Mouse (Mus musculus) testis, adult 2 months (tissue): Measurements from ENCODE around the gene Rnf151. TPM values are rescaled to one million over a fixed set of nuclear protein-coding genes. Genes with fewer than 3 reads are reported as not detected.

Experiments used
- H3K27ac ChIP-seq: fragments of 200-500 bp; 2 replicates; pipeline ENCODE4 v1.5.1; 2012; ENCODE audit warnings: low read depth, low read length; ENCODE audit not compliant: control insufficient read depth, insufficient read depth
- H3K27me3 ChIP-seq: fragments of 200-500 bp; 2 replicates; pipeline ENCODE4 v1.6.1; 2012; ENCODE audit warnings: mild to moderate bottlenecking, low read length, moderate library complexity; ENCODE audit not compliant: control insufficient read depth, insufficient read depth
- H3K36me3 ChIP-seq: fragments of 200-500 bp; 2 replicates; pipeline ENCODE4 v1.6.1; 2012; ENCODE audit warnings: mild to moderate bottlenecking, low read length; ENCODE audit not compliant: control insufficient read depth, insufficient read depth
- H3K4me1 ChIP-seq: fragments of 200-500 bp; 2 replicates; pipeline ENCODE4 v1.6.1; 2012; ENCODE audit warnings: low read length; ENCODE audit not compliant: control insufficient read depth, insufficient read depth
- H3K4me3 ChIP-seq: fragments of 200-500 bp; 2 replicates; pipeline ENCODE4 v1.5.1; 2012; ENCODE audit warnings: low read depth, mild to moderate bottlenecking, low read length, moderate library complexity, mixed read lengths; ENCODE audit not compliant: control insufficient read depth
- CTCF ChIP-seq: fragments of 200-500 bp; IDR thresholded peaks from 2 replicates; pipeline ENCODE4 v1.5.1; 2012; ENCODE audit warnings: low read depth, mild to moderate bottlenecking, inconsistent platforms, low read length, moderate library complexity; ENCODE audit not compliant: control insufficient read depth, insufficient read depth, insufficient replicate concordance
- POLR2A ChIP-seq: fragments of 200-500 bp; IDR thresholded peaks from 2 replicates; pipeline ENCODE4 v1.6.1; 2012; ENCODE audit warnings: low read depth, mild to moderate bottlenecking, inconsistent platforms, low read length, moderate library complexity; ENCODE audit not compliant: control insufficient read depth
- polyA plus RNA-seq: library from polyadenylated mRNA; depleted of rRNA; stranded (reverse); fragments of >200 nt; gene quantifications from 2 replicates; pipeline ENCODE4 v1.2.3, GENCODE M21; 2012

The Rnf151 gene
- polyA plus RNA-seq, 1 experiment: 1,124 TPM

GRCm38 (mm10) chr17:24715556-24715955, 2.3 kb downstream of the Rnf151 start:
- peak overlapping the region; percentile 96 for H3K4me3 ChIP-seq
- no peak overlapping the region for H3K27ac ChIP-seq
- no peak for TF ChIP-seq POLR2A
- no peak for TF ChIP-seq CTCF
- H3K27me3 ChIP-seq: no peaks in the 10 kb centered on the region
- no peaks in the 10 kb centered on the region; the same call in 1 of the 2 replicates for H3K36me3 ChIP-seq
- no peaks in the 10 kb centered on the region for H3K4me1 ChIP-seq

GRCm38 (mm10) chr17:24708646-24709045, 9.2 kb downstream of the Rnf151 start:
- no peak for TF ChIP-seq POLR2A
- TF ChIP-seq CTCF: no peak
- Histone ChIP-seq H3K27me3 (no peaks in the 10 kb centered on the region), H3K4me1 (peaks cover 3% of the 10 kb centered on the region), H3K27ac (no peak overlapping the region), H3K36me3 (no peaks in the 10 kb centered on the region; the same call in 1 of the 2 replicates), H3K4me3 (no peak overlapping the region)

GRCm38 (mm10) chr17:24707801-24708425, 9.9 kb downstream of the Rnf151 start:
- Histone ChIP-seq H3K36me3 (no peaks in the 10 kb centered on the region; the same call in 1 of the 2 replicates), H3K4me1 (peaks cover 3% of the 10 kb centered on the region), H3K4me3 (peak overlapping the region; percentile 91), H3K27me3 (no peaks in the 10 kb centered on the region), H3K27ac (peak overlapping the region; percentile 63)
- no peak for TF ChIP-seq POLR2A

- Histone ChIP-seq H3K27me3 (no peaks in the 10 kb centered on the region), H3K4me1 (peaks cover 3% of the 10 kb centered on the region), H3K36me3 (no peaks in the 10 kb centered on the region; the same call in 1 of the 2 replicates), H3K27ac (peak within 1 kb of the TSS; percentile 87), H3K4me3 (peak within 1 kb of the TSS; percentile 91)
- TF ChIP-seq CTCF (0 out of 2 replicates have a peak, but pooled peaks have one; percentile 24), POLR2A (peak; percentile 94)
These were observed 10.7 kb downstream of the Rnf151 start, which contains the start of gene Tbl3 for GRCm38 (mm10) chr17:24706982-24707800. Tbl3 (minus strand) TSS chr17:24707660.

- TF ChIP-seq CTCF (no peak), POLR2A (no peak)
These were observed 12.0 kb downstream of the Rnf151 start for GRCm38 (mm10) chr17:24705821-24706220.

GRCm38 (mm10) chr17:24701251-24701650, 16.6 kb downstream of the Rnf151 start:
- no peaks in the 10 kb centered on the region; the same call in 1 of the 2 replicates for H3K36me3 ChIP-seq
- H3K27me3 ChIP-seq: no peaks in the 10 kb centered on the region
- H3K4me3 ChIP-seq: no peak overlapping the region
- no peak overlapping the region for H3K27ac ChIP-seq
- peaks cover 2% of the 10 kb centered on the region; the same call in 1 of the 2 replicates for H3K4me1 ChIP-seq
- TF ChIP-seq POLR2A (no peak), CTCF (no peak)

More at GRCm38 (mm10) chr17:24705821-24706220, 12.0 kb downstream of the Rnf151 start:
- Histone ChIP-seq H3K27ac (no peak overlapping the region), H3K4me1 (peaks cover 3% of the 10 kb centered on the region), H3K4me3 (no peak overlapping the region), H3K27me3 (no peaks in the 10 kb centered on the region), H3K36me3 (no peaks in the 10 kb centered on the region; the same call in 1 of the 2 replicates)

GRCm38 (mm10) chr17:24699473-24699872, 18.4 kb downstream of the Rnf151 start:
- TF ChIP-seq CTCF (no peak), POLR2A (no peak; the same call in 1 of the 2 replicates)
- no peak overlapping the region for H3K27ac ChIP-seq
- no peaks in the 10 kb centered on the region; the same call in 1 of the 2 replicates for H3K36me3 ChIP-seq
- H3K4me1 ChIP-seq: peaks cover 5% of the 10 kb centered on the region
- H3K27me3 ChIP-seq: no peaks in the 10 kb centered on the region
- H3K4me3 ChIP-seq: no peak overlapping the region
